Mouse (Mus musculus): ENCODE data around the gene Omt2b.
"Not testable (repeated sequence)": the region's sequence is repeated elsewhere in the genome, so short reads cannot be mapped to it uniquely, and the experiment has no call there.

DNA sequence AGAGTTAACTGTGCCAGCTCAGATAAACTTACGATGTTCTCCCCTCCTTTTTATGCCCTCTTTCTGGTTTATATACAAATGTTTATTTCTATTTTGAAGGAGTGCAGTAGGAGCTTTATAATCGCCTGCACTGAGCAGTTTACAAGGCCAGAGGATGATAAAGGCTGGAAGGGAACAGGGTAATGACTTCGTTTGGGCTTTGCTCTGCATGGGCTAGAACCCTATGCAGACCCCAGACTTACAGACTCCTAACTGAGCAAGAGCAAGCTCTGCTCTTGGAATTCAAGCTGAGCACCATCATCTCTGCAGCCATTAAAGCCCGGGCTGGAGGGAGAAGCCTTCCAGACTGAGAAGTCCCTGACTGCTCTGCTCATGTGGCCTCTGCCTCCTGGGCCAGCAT lies 17.8 kb downstream of the Omt2b start:
- TF ChIP-seq CTCF, EP300 (IDR thresholded peaks at IDR 0.05; ENCODE audit: low read depth): not testable (repeated sequence)
